Mouse (Mus musculus): ENCODE data around the gene Rnf126. TPM values are rescaled to one million over a fixed set of nuclear protein-coding genes. Genes with fewer than 3 reads are reported as not detected.
A peak's percentile ranks its signal among the peaks of the same experiment; 100 is the strongest.

The Rnf126 gene
- total RNA-seq, 2 experiments from 2014 or later: 27.4 to 33.4 TPM

DNA sequence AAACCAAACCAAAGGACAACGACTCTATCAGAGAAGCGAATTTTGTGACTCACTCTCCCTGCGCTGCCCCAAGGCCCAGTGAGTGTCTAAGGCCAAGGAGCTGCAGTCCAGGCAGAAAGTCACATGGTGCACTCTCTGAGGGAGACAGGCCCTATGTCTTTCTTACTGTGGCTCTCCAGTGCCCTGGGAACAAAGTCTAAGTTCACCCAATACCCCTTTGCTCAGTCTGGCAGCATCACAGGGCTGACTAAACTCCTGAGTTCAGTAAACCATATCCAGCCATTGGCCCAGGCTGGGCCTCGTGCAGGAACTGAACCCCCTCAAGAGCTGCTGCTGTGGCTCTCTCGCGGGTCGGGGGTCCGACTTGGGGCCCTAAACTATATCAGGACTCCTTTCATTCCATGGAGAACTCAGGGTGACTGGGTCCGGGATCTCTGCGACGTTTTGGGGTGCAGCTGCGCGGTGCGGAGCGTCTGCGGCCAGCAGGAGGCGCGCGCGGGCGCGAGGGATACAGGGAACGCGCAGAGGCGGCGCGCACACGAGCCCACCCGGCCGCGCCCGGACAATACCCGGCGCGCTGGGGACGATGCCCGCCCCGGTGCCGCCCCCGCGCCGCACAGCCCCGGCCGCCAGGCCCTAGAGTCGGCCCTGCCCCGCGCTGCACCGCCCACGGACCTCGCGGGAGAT, 26.4 kb upstream of the Rnf126 start, which contains the start of gene Palm:
Gene Palm (plus strand): TSS at position 522 of the 687 bp plus-strand sequence.
- DNase-seq: peak; percentile 66

DNA sequence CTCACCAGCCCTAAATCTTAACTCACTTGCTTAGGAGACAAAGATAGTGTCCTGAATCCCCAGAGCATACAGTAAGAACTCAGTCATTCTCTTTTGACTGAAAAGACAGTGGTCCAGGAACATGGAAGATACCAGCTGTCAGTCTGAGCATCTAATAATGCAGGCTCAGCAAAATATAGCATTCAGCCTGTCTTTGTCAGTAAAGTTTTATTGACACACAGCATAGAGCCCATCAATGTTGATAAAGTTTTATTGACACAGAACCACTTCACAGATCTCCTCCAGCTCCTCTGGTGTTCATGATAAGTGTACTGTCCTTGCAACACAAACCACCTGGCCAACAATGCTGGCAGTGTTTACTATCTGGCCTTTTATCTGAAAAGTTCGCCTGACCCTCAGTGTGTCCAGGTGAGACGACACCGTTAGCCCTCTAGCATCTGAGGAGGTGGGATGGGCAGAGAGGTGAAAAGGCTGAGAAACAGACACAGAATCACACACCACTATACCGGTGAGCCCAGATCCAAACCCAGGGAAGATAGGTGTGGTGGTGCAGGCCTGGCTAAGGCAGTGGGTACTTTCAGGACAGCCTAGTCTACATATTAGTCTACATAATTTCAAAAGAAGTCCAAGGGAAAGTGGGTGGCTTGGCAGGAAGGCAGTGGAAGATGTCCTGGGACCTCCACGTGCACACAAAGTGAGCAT, 25.7 kb upstream of the Rnf126 start:
- no peak for DNase-seq

DNA sequence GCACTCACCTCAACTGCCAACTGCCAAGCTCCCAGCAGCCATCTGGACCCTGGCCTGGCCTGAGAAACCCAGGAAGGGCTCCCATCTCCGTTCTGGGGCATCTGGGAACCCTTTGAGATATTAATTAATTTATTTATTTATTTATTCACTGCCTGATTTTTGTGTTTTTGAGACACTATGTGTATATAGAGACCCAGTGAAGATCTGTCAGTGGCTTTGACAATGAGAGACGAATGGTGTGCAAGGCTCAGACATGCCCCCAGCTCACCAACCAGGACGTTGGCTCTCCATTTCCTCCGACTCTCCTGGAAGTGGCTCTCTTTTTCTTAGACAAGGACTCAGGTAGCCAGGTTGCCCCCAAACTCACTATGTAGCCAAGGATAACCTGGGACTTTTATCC, 24.1 kb upstream of the Rnf126 start, which contains the start of gene Prss57:
Gene Prss57 (minus strand): TSS at position 101 of the 400 bp plus-strand sequence.
- DNase-seq: no peak

DNA sequence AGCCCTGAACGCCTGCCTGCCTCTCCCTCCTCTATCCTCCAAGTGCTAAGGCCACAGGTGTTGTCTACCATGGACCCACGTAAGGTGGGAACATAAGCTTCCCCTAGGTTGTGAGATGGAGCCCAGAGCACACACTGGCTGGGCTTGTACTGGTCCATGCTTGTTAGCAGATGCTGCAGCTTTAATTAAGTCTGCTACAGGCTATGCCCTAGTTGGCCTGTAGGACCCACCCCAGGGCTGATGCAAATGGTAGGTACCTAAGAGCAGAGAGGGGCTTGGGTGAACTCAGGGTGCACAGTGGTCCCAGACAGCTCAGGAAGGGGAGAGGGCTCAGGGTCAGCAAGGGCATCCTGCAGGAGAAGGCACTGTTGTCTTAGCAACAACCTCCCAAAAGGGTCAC, 22.8 kb upstream of the Rnf126 start:
- no peak for DNase-seq

- no peak for DNase-seq
These were observed 21.8 kb upstream of the Rnf126 start for GRCm38 (mm10) chr10:79788386-79789158.

DNA sequence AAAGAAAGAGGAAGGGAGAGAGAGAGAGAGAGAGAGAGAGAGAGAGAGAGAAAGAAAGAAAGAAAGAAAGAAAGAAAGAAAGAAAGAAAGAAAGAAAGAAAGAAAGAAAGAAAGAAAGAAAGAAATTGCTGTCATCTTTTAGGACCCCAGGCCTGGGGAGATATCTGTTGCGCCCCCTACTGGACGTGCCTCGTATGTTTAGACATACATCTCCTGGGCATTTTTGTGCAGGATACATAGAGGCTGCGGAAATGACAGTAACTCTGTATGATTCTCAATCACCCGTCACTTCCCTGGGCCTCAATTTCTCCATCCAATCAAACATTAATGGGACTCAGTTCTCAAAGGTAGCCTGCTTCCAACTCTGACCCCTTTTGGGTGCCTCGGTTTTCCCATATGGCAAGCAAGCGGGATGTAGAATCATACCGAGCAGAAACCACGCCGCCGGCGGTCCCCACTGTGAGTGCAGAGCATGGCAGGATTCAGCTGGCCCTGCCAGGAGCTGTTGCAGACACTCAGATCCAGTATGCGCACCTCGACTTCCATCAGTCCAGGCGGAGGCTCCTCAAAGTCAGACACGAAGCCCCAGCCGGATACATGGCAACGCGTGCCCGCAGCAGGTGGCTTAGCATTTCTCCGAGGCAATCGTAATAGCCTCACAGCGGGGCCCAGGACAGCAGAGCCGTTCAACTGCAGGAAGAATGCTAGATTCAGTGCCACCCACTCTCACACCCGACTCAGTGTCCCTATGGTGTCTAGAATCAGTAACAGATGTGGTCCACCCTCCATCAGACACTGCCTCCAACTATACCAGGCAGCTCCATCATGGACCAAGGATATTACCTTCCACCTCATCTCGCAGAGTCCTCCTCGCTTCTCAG, 17.4 kb upstream of the Rnf126 start:
- DNase-seq: no peak

- DNase-seq: no peak
These were observed 16.3 kb upstream of the Rnf126 start for GRCm38 (mm10) chr10:79783050-79783449.

DNA sequence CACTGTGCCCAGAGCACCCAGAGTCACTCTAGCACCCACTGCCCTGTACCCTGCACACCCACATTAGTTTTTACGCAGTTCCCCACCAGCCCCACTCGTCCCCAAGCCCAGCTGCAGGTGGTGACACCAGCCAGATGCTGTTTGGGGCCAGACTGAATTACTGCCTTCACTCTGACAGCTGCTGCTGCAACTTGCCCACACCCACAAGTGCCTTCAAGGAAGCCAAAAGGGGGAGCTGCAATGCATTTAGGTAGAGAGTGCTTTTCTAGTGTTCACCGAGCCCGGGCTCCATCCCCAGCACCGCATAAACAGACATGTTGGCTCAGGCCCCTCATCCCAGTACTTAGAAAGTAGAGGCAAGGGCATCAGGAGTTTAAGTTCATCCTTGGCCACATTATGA, 15.2 kb upstream of the Rnf126 start:
- DNase-seq: no peak

DNA sequence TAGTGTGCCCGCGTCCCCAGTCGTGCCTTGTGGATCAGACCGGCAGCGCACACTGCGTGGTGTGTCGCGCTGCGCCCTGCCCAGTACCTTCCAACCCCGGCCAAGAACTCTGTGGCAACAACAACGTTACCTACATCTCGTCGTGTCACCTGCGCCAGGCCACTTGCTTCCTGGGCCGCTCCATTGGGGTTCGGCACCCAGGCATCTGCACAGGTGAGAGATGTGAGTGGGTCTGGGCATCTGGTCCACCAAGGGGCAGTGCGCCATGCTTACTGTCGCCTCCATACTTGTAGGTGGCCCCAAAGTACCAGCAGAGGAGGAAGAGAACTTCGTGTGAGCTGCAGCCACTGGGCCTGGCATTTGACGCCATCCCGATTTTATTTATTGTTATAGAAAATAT, 14.4 kb upstream of the Rnf126 start:
- DNase-seq: no peak

DNA sequence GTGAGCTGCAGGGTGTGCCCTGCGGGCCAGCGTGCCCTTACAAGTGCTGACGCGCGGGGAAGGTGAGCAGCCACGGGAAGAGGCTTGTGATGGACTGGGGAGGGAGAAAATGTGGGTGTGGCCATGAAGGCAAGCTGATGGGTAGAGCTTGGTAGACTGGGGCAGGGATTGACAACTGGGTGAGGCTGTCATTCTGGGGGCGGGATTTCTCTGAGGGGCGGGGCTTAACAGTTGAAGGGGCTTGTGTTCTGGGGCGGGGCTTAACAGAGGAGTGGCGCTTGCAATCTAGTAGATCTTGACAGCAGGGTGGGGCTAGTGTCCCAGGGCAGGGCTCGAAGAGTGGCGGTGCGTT, 13.9 kb upstream of the Rnf126 start:
- DNase-seq: no peak

- DNase-seq: peak; percentile 96
These were observed 13.3 kb upstream of the Rnf126 start for GRCm38 (mm10) chr10:79779784-79780663.

- DNase-seq: no peak
These were observed 12.4 kb upstream of the Rnf126 start for GRCm38 (mm10) chr10:79779193-79779592.

DNA sequence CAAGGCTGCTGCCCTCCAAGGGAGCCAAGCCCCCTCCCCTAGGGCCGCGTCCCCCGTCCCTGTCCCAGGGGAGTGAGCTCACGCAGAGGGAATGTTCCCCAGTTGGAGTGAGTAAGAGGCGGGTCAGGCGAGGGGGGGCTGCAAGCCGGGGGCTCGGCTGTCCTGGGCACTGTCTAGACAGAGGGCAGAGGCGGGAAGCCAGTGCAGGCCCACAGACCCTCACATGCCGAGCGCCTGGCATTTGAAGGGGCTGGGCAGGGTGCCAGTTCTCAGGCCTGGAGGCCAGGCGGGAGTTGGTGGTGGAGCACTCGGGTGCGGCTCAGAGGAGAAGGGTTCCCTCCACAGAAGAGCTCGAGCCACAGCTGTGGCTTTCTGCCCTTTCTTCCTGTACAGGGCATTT, 11.3 kb upstream of the Rnf126 start:
- DNase-seq: no peak

DNA sequence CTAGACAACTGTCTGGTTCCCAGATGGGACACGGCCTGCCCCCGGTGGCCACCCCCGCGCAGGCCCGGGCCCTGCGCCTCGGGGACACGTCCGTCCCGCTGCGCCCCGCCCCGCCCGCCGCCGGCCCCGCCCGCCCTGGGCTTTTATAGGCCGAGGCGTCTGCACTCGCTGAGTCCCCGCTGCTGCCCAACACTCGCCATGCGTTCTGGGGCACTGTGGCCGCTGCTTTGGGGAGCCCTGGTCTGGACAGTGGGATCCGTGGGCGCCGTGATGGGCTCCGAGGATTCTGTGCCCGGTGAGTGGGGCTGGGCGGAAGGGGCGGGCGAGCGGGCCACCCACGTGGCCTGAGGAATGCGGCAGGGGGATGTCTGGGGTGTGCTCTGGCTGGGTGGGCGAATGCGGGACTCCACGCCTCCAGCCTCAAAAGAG, 10.4 kb upstream of the Rnf126 start, which contains the start of gene Fstl3:
Gene Fstl3 (plus strand): TSS at position 170 of the 429 bp plus-strand sequence.
- DNase-seq: no peak

DNA sequence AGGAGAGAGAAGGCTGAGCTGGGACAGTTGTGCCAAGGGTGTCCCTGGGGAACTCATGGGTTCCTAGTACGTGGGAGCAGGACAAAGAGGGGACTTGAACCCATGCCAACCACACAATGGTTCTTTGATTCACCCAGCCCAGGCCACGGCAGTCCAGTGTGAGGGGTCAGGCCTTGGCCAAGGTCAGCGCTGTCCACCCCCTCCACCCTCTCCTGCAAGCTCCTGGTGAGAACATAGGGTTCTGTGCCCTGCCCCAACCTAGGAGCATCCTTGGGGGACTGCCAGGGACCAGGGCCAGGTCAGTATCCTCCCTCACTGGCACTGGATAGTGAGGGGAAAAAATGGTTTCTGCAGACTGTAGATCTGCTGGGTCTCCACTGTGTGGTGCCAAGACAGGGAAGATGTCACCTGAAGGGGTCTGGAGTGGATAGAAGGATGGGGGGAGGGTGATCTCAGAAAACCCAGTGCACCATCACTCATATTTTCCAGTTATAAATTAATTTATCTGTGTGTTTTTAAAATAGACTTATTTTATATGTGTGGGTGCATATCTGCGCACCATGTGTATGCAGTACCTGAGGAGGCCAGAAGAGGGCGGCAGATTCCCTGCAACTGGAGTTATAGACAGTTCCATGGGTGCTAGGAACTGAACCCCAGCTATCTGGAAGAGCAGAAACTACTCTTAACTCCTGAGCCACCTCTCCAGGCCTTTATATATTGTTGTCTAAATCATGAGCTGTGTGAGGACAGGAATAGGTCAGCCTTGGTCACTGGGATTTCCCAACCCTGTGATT, 7.9 kb upstream of the Rnf126 start:
- no peak for DNase-seq

DNA sequence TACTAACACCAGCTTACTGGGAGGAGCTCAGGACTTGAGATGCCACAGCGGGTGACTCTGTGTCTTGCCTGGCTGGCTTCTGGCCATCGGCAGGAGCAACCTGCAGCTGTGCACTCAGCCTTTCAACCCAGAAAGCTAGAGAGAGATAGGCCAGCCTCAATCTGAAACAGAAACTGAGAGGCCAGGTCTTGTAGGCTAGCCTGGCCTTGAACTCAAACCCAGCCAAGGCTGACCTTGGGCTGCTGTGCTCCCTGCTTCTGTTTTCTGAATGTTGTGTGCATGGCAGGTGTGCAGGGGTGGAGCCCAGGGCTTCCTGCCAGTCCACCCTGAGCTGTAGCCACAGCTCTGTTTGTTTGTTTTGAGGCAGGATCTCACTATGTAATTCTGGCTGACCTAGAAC, 6.5 kb upstream of the Rnf126 start:
- DNase-seq: no peak

- DNase-seq: no peak
These were observed 5.6 kb upstream of the Rnf126 start for GRCm38 (mm10) chr10:79772320-79772719.

GRCm38 (mm10) chr10:79769329-79769728, 2.6 kb upstream of the Rnf126 start:
- DNase-seq: no peak

GRCm38 (mm10) chr10:79768400-79768799, 1.6 kb upstream of the Rnf126 start:
- peak; percentile 53 for DNase-seq

Measured in gastrocnemius, postnatal 25 days (tissue).